Comparison of ENCODE assay signal across 19 mouse cellular contexts in the genomic region with DNA sequence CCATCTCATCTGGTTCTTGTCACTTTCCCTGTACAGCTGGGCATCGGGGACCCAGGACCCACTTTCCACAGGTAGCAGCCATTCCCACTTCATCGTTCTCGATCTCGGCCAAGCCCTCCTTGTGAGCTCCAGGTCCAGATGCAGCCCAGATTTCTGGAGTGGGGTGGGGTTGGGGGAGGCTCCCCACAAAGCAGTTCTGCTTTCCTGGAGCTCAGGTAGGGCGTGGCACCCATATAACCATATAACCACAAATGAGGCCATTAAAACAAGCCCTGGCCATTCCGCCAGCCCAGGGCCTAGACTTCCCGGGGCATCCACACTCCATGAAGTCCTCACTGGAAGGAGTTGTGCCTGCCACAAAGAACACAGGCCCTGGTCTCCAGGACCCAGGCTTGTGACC. TPM values are rescaled to one million over a fixed set of nuclear protein-coding genes. Genes with fewer than 3 reads are reported as not detected.
DNase-seq lines count a peak whose midpoint lies in the region; ATAC-seq and TF ChIP-seq lines count a peak whose summit lies in the region.
"Had no signal": no experiment of that assay in that cellular context is flagged by ENCODE, and none has a peak within 500 bp of the region (broad histone marks: within the 10 kb centered on the region; RNA-seq: fewer than 3 reads in every experiment).

No protein-coding gene starts in this region.

- H3K4me1 ChIP-seq in lung, embryonic 15.5 days, result peaks cover 24% of the 10 kb centered on the region
- H3K4me1 ChIP-seq in intestine, postnatal 0 days (replicated peaks; ENCODE audit: control insufficient read depth, insufficient read depth, low read length), result peaks cover 9% of the 10 kb centered on the region
- H3K4me1 ChIP-seq in stomach, postnatal 0 days (replicated peaks; ENCODE audit: control insufficient read depth, insufficient read depth), result peaks cover 4% of the 10 kb centered on the region; the same call in 1 of the 2 replicates

- peak overlapping the region; percentile 33; the same call in 1 of the 2 replicates for H3K27ac ChIP-seq in lung, embryonic 15.5 days
- no peak overlapping the region; the same call in 1 of the 2 replicates for H3K27ac ChIP-seq in intestine, postnatal 0 days (ENCODE audit: low read depth, low read length)
- H3K27ac ChIP-seq in stomach, postnatal 0 days (replicated peaks), result peak overlapping the region; percentile 35
- H3K27ac ChIP-seq: hindbrain, embryonic 12.5 days; layer of hippocampus, adult 2 months; midbrain, embryonic 12.5 days; neural tube, embryonic 13.5 days had no signal

- no peak overlapping the region for H3K4me3 ChIP-seq in lung, embryonic 15.5 days
- no peak overlapping the region for H3K4me3 ChIP-seq in intestine, postnatal 0 days (ENCODE audit: low read depth, low read length)
- no peak overlapping the region for H3K4me3 ChIP-seq in stomach, postnatal 0 days (ENCODE audit: low read depth, low read length)
- H3K4me3 ChIP-seq: hindbrain, embryonic 12.5 days; layer of hippocampus, adult 2 months; midbrain, embryonic 12.5 days; neural tube, embryonic 13.5 days had no signal

- ATAC-seq in lung, embryonic 15.5 days (ENCODE audit: borderline replicate concordance, extremely low read depth, low FRiP score, low TSS enrichment), result no peak
- peak; percentile 62 for ATAC-seq in intestine, postnatal 0 days
- no peak for ATAC-seq in stomach, postnatal 0 days (ENCODE audit: low FRiP score, low TSS enrichment)
- ATAC-seq: inflammation-experienced regulatory T-cells, adult 6 months had no signal

- DNase-seq in heart, adult 11 months, result peak; percentile 91
- DNase-seq in heart, postnatal 25 days (ENCODE audit: low spot score), result no peak
- DNase-seq in lung, adult 18-20 months, result no peak
- DNase-seq in stomach, postnatal 0 days (ENCODE audit: low spot score), result no peak
- no peak for DNase-seq in testis, postnatal 14 days (ENCODE audit: low spot score)
- DNase-seq in ovary, postnatal 14 days (ENCODE audit: low spot score), result no peak
- DNase-seq: adrenal gland, postnatal 25 days; cerebellum, adult 11-12 months; cerebellum, postnatal 25 days; spleen, adult 18-20 months had no signal

- no peak for TF ChIP-seq CTCF in intestine, postnatal 0 days (IDR thresholded peaks at IDR 0.05; ENCODE audit: low read depth)
- TF ChIP-seq CTCF in stomach, postnatal 0 days (IDR thresholded peaks at IDR 0.05; ENCODE audit: low read depth), result no peak

- 86% methylated on average over 7 of the region's 7 CpGs for WGBS in lung, embryonic 15.5 days
- 29% methylated on average over 7 of the region's 7 CpGs for WGBS in intestine, postnatal 0 days
- 61% methylated on average over 7 of the region's 7 CpGs for whole genome bisulfite sequencing in stomach, postnatal 0 days

- H3K27me3 ChIP-seq in lung, embryonic 15.5 days, result peaks cover 6% of the 10 kb centered on the region; the same call in 1 of the 2 replicates
- H3K27me3 ChIP-seq in intestine, postnatal 0 days (replicated peaks; ENCODE audit: control insufficient read depth, insufficient read depth, low read length), result no peaks in the 10 kb centered on the region
- no peaks in the 10 kb centered on the region for H3K27me3 ChIP-seq in stomach, postnatal 0 days (ENCODE audit: control insufficient read depth, insufficient read depth, low read length)
- H3K27me3 ChIP-seq: hindbrain, embryonic 12.5 days; neural tube, embryonic 13.5 days had no signal

- H3K4me2 ChIP-seq in lung, embryonic 15.5 days, result no peak overlapping the region
- H3K4me2 ChIP-seq in intestine, postnatal 0 days (replicated peaks; ENCODE audit: low read depth), result peak overlapping the region; percentile 32
- H3K4me2 ChIP-seq in stomach, postnatal 0 days (replicated peaks; ENCODE audit: low read depth), result no peak overlapping the region
- H3K4me2 ChIP-seq: hindbrain, embryonic 12.5 days; liver, embryonic 11.5 days; lung, embryonic 14.5 days; midbrain, embryonic 12.5 days; neural tube, embryonic 13.5 days had no signal

- no peak for TF ChIP-seq EP300 in stomach, postnatal 0 days (optimal IDR thresholded peaks at IDR 0.05)

- intact Hi-C loops in heart, postnatal 25 days (cut with DNase I), result loop anchor here (2.0 kb wide), 1 partner anchor 48 kb away; no protein-coding TSS in a partner anchor

- H3K36me3 ChIP-seq in lung, embryonic 15.5 days, result no peaks in the 10 kb centered on the region
- H3K36me3 ChIP-seq in intestine, postnatal 0 days (ENCODE audit: control insufficient read depth, insufficient read depth), result no peaks in the 10 kb centered on the region
- H3K36me3 ChIP-seq in stomach, postnatal 0 days (ENCODE audit: control insufficient read depth, insufficient read depth, low read length), result no peaks in the 10 kb centered on the region
- H3K36me3 ChIP-seq: hindbrain, embryonic 12.5 days; midbrain, embryonic 12.5 days; neural tube, embryonic 13.5 days had no signal

- H3K9ac ChIP-seq in lung, embryonic 15.5 days, result no peak overlapping the region
- H3K9ac ChIP-seq in intestine, postnatal 0 days (ENCODE audit: low read depth, low read length), result no peak overlapping the region
- no peak overlapping the region for H3K9ac ChIP-seq in stomach, postnatal 0 days (ENCODE audit: low read length)
- H3K9ac ChIP-seq: hindbrain, embryonic 12.5 days; lung, embryonic 14.5 days; midbrain, embryonic 12.5 days; neural tube, embryonic 13.5 days had no signal

- no peaks in the 10 kb centered on the region for H3K9me3 ChIP-seq in lung, embryonic 15.5 days
- no peaks in the 10 kb centered on the region for H3K9me3 ChIP-seq in intestine, postnatal 0 days (ENCODE audit: control insufficient read depth)
- no peaks in the 10 kb centered on the region for H3K9me3 ChIP-seq in stomach, postnatal 0 days (ENCODE audit: control insufficient read depth, low read length)
- H3K9me3 ChIP-seq: hindbrain, embryonic 12.5 days; midbrain, embryonic 12.5 days; neural tube, embryonic 13.5 days had no signal

RNA-seq across cellular contexts. Expression of gene Ece1, which starts 46.5 kb away (rescaled TPM):
- 100 to 1,000 TPM in 1 of 2 experiments, 10 to 100 TPM in 1; 91.2 to 111 TPM for total RNA-seq in heart, postnatal 25 days (2021)
- polyA plus RNA-seq in lung, embryonic 15.5 days (2015; fragmentation: Nextera tagmentation; extraction: Ambion mirVana), result 31.1 and 48.4 TPM in 2 replicates
- 44.9 and 49.1 TPM in 2 replicates for polyA plus RNA-seq in intestine, postnatal 0 days (2015; fragmentation: Nextera tagmentation; extraction: Ambion mirVana)
- 22.9 and 29.8 TPM in 2 replicates for polyA plus RNA-seq in stomach, postnatal 0 days (2015; fragmentation: Nextera tagmentation; extraction: Ambion mirVana)
